Mouse (Mus musculus): ENCODE data around the gene Gm3336. TPM values are rescaled to one million over a fixed set of nuclear protein-coding genes. Genes with fewer than 3 reads are reported as not detected.

The Gm3336 gene
- polyA plus RNA-seq, 1 experiment from 2014 or later = not detected

GRCm38 (mm10) chr8:70753151-70753550, 34.8 kb downstream of the Gm3336 start:
- no peak for ATAC-seq (ENCODE audit: low FRiP score, low read depth)
- Histone ChIP-seq H3K9me3 (no peaks in the 10 kb centered on the region), H3K36me3 (peaks cover 15% of the 10 kb centered on the region), H3K27me3 (peaks cover 31% of the 10 kb centered on the region; the same call in 1 of the 2 replicates), H3K27ac (replicated peaks) (no peak overlapping the region), H3K9ac (replicated peaks) (0 out of 2 replicates have a peak overlapping the region, but pooled peaks have one; percentile 28), H3K4me1 (peaks cover 12% of the 10 kb centered on the region), H3K4me2 (replicated peaks) (no peak overlapping the region), H3K4me3 (no peak overlapping the region)
- 37% methylated on average over 21 of the region's 21 CpGs for WGBS

- H3K4me2 ChIP-seq (replicated peaks) = peak within 1 kb of the TSS; percentile 89
- no peaks in the 10 kb centered on the region for H3K9me3 ChIP-seq
- H3K9ac ChIP-seq (replicated peaks) = peak within 1 kb of the TSS; percentile 79
- 8% methylated on average over 37 of the region's 37 CpGs for WGBS
- peak within 1 kb of the TSS; percentile 85 for H3K27ac ChIP-seq (replicated peaks)
- H3K27me3 ChIP-seq = peaks cover 20% of the 10 kb centered on the region; the same call in 1 of the 2 replicates
- peaks cover 19% of the 10 kb centered on the region for H3K4me1 ChIP-seq
- H3K4me3 ChIP-seq = peak within 1 kb of the TSS; percentile 68
- H3K36me3 ChIP-seq = peaks cover 20% of the 10 kb centered on the region
- ATAC-seq (ENCODE audit: low FRiP score, low read depth) = peak; percentile 98
These were observed 35.9 kb downstream of the Gm3336 start, which contains the start of gene Rab3a for GRCm38 (mm10) chr8:70754043-70754870. Gene Rab3a, plus strand, starts transcription at chr8:70754679.

- Histone ChIP-seq H3K4me3 (peak overlapping the region; percentile 68), H3K4me1 (peaks cover 27% of the 10 kb centered on the region), H3K27ac (replicated peaks) (peak overlapping the region; percentile 85), H3K36me3 (peaks cover 20% of the 10 kb centered on the region), H3K4me2 (replicated peaks) (peak overlapping the region; percentile 89), H3K9ac (replicated peaks) (peak overlapping the region; percentile 79), H3K9me3 (no peaks in the 10 kb centered on the region), H3K27me3 (peaks cover 13% of the 10 kb centered on the region; the same call in 1 of the 2 replicates)
- peak; percentile 36 for ATAC-seq (ENCODE audit: low FRiP score, low read depth)
- WGBS = 16% methylated on average over 50 of the region's 50 CpGs
These were observed 36.7 kb downstream of the Gm3336 start for GRCm38 (mm10) chr8:70754871-70755660.

GRCm38 (mm10) chr8:70755661-70756475, 37.5 kb downstream of the Gm3336 start:
- H3K4me1 ChIP-seq = peaks cover 31% of the 10 kb centered on the region
- H3K9me3 ChIP-seq = no peaks in the 10 kb centered on the region
- H3K27me3 ChIP-seq = 0 out of 2 replicates have a peak, but pooled peaks cover 7% of the 10 kb centered on the region
- H3K4me3 ChIP-seq = peak overlapping the region; percentile 68
- WGBS = 86% methylated on average over 24 of the region's 24 CpGs
- ATAC-seq (ENCODE audit: low FRiP score, low read depth) = no peak
- H3K27ac ChIP-seq (replicated peaks) = 0 out of 2 replicates have a peak overlapping the region, but pooled peaks have one; percentile 85
- peak overlapping the region; percentile 79 for H3K9ac ChIP-seq (replicated peaks)
- H3K36me3 ChIP-seq = peaks cover 20% of the 10 kb centered on the region
- H3K4me2 ChIP-seq (replicated peaks) = peak overlapping the region; percentile 89

GRCm38 (mm10) chr8:70756476-70757040, 38.2 kb downstream of the Gm3336 start:
- H3K9me3 ChIP-seq = no peaks in the 10 kb centered on the region
- H3K4me2 ChIP-seq (replicated peaks) = no peak overlapping the region
- no peak overlapping the region for H3K4me3 ChIP-seq
- H3K27ac ChIP-seq (replicated peaks) = no peak overlapping the region
- H3K4me1 ChIP-seq = peaks cover 31% of the 10 kb centered on the region
- no peak for ATAC-seq (ENCODE audit: low FRiP score, low read depth)
- 0 out of 2 replicates have a peak, but pooled peaks cover 7% of the 10 kb centered on the region for H3K27me3 ChIP-seq
- 92% methylated on average over 6 of the region's 6 CpGs for whole genome bisulfite sequencing
- no peak overlapping the region for H3K9ac ChIP-seq (replicated peaks)
- H3K36me3 ChIP-seq = peaks cover 20% of the 10 kb centered on the region

GRCm38 (mm10) chr8:70757523-70758307, 39.4 kb downstream of the Gm3336 start:
- H3K9me3 ChIP-seq = no peaks in the 10 kb centered on the region
- peak overlapping the region; percentile 20; the same call in 1 of the 2 replicates for H3K27ac ChIP-seq (replicated peaks)
- H3K4me2 ChIP-seq (replicated peaks) = no peak overlapping the region
- 0 out of 2 replicates have a peak, but pooled peaks cover 7% of the 10 kb centered on the region for H3K27me3 ChIP-seq
- WGBS = 70% methylated on average over 22 of the region's 22 CpGs
- peaks cover 31% of the 10 kb centered on the region for H3K4me1 ChIP-seq
- peaks cover 20% of the 10 kb centered on the region for H3K36me3 ChIP-seq
- ATAC-seq (ENCODE audit: low FRiP score, low read depth) = no peak
- no peak overlapping the region for H3K4me3 ChIP-seq
- H3K9ac ChIP-seq (replicated peaks) = no peak overlapping the region

GRCm38 (mm10) chr8:70758308-70758615, 39.9 kb downstream of the Gm3336 start:
- peak overlapping the region; percentile 20; the same call in 1 of the 2 replicates for H3K27ac ChIP-seq (replicated peaks)
- H3K4me1 ChIP-seq = peaks cover 31% of the 10 kb centered on the region

GRCm38 (mm10) chr8:70758616-70759561, 40.5 kb downstream of the Gm3336 start:
- 0 out of 2 replicates have a peak overlapping the region, but pooled peaks have one; percentile 28 for H3K9ac ChIP-seq (replicated peaks)
- ATAC-seq (ENCODE audit: low FRiP score, low read depth) = no peak
- peaks cover 20% of the 10 kb centered on the region for H3K36me3 ChIP-seq
- no peak overlapping the region for H3K4me2 ChIP-seq (replicated peaks)
- no peak overlapping the region for H3K4me3 ChIP-seq
- peaks cover 31% of the 10 kb centered on the region for H3K4me1 ChIP-seq
- WGBS = 76% methylated on average over 19 of the region's 19 CpGs
- no peaks in the 10 kb centered on the region for H3K9me3 ChIP-seq
- 0 out of 2 replicates have a peak, but pooled peaks cover 7% of the 10 kb centered on the region for H3K27me3 ChIP-seq
- H3K27ac ChIP-seq (replicated peaks) = peak overlapping the region; percentile 20; the same call in 1 of the 2 replicates

More at GRCm38 (mm10) chr8:70758308-70758615, 39.9 kb downstream of the Gm3336 start:
- 86% methylated on average over 7 of the region's 7 CpGs for WGBS
- no peak overlapping the region for H3K4me3 ChIP-seq
- H3K4me2 ChIP-seq (replicated peaks) = no peak overlapping the region
- H3K36me3 ChIP-seq = peaks cover 20% of the 10 kb centered on the region
- ATAC-seq (ENCODE audit: low FRiP score, low read depth) = no peak
- 0 out of 2 replicates have a peak, but pooled peaks cover 7% of the 10 kb centered on the region for H3K27me3 ChIP-seq
- H3K9me3 ChIP-seq = no peaks in the 10 kb centered on the region
- no peak overlapping the region for H3K9ac ChIP-seq (replicated peaks)

- H3K36me3 ChIP-seq = peaks cover 20% of the 10 kb centered on the region
- WGBS = 1% methylated on average over 22 of the region's 22 CpGs
- peak overlapping the region; percentile 83 for H3K9ac ChIP-seq (replicated peaks)
- 0 out of 2 replicates have a peak, but pooled peaks cover 11% of the 10 kb centered on the region for H3K27me3 ChIP-seq
- H3K4me2 ChIP-seq (replicated peaks) = peak overlapping the region; percentile 99
- peak overlapping the region; percentile 67 for H3K4me3 ChIP-seq
- H3K27ac ChIP-seq (replicated peaks) = peak overlapping the region; percentile 78
- peaks cover 27% of the 10 kb centered on the region for H3K4me1 ChIP-seq
- peak; percentile 24 for ATAC-seq (ENCODE audit: low FRiP score, low read depth)
- no peaks in the 10 kb centered on the region for H3K9me3 ChIP-seq
These were observed 42.0 kb downstream of the Gm3336 start for GRCm38 (mm10) chr8:70760350-70760749.
